Mouse (Mus musculus) kidney, adult 18-20 months (tissue): ENCODE data around the gene Pcnp.
"Not testable (repeated sequence)": the region's sequence is repeated elsewhere in the genome, so short reads cannot be mapped to it uniquely, and the experiment has no call there.

Experiments
- DNase-seq: peaks from one replicate; pipeline ENCODE4 v3.0.0; 2021

The Pcnp gene

GRCm38 (mm10) chr16:55966212-55966871, 63.2 kb downstream of the Pcnp start, which contains the start of gene Rpl24:
Gene Rpl24 (plus strand): TSS chr16:55966275.
- peak; percentile 97 for DNase-seq

- DNase-seq, result no peak
Measured at GRCm38 (mm10) chr16:55964126-55964949, 65.2 kb downstream of the Pcnp start.

GRCm38 (mm10) chr16:55963068-55963467, 66.5 kb downstream of the Pcnp start:
- DNase-seq, result not testable (repeated sequence)
